Mouse (Mus musculus) CH12.LX (cell line): ENCODE results near the gene Ccdc38. TPM values are rescaled to one million over a fixed set of nuclear protein-coding genes. Genes with fewer than 3 reads are reported as not detected.

Experiments used
- DNase-seq: peaks from one replicate; pipeline ENCODE4 v3.0.0-alpha.2; 2013; ENCODE audit errors: extremely low read depth
- H3K27ac ChIP-seq: 2 replicates; pipeline ENCODE4 v1.5.1; 2012; ENCODE audit warnings: low read depth, mild to moderate bottlenecking, control low read depth, moderate library complexity; ENCODE audit not compliant: insufficient read depth
- H3K27me3 ChIP-seq: replicated peaks from 2 replicates; pipeline ENCODE3; 2012; ENCODE audit warnings: inconsistent platforms
- H3K36me3 ChIP-seq, 2 experiments: replicated peaks in 1 of 2; 2 replicates each; pipeline versions ENCODE3 to v1.6.1; 2012; ENCODE audit warnings: inconsistent platforms in 1 of 2, low read length in 1 of 2, mild to moderate bottlenecking in 1 of 2, mixed read lengths in 1 of 2, moderate library complexity in 1 of 2; ENCODE audit not compliant: control insufficient read depth in 1 of 2, insufficient read depth in 1 of 2
- H3K4me1 ChIP-seq, 2 experiments: 2 replicates each; pipeline ENCODE4 v1.6.1; 2012; ENCODE audit warnings: inconsistent platforms in 1 of 2, moderate library complexity in 1 of 2; ENCODE audit not compliant: insufficient read depth in 2 of 2, control insufficient read depth in 1 of 2
- H3K4me2 ChIP-seq: 2 replicates; pipeline ENCODE4 v1.6.1; 2012; ENCODE audit warnings: low read depth, mild to moderate bottlenecking, control low read depth; ENCODE audit not compliant: poor library complexity, insufficient read depth, severe bottlenecking
- H3K4me3 ChIP-seq, 3 experiments: fragments of 150-350 bp in 1 of 3; sonication (generic) in 1 of 3; replicated peaks in 1 of 3; 2 replicates each; pipeline versions ENCODE3 to v1.5.1; 2011 to 2012; ENCODE audit warnings: low read depth in 2 of 3, low read length in 2 of 3, mild to moderate bottlenecking in 2 of 3, moderate library complexity in 2 of 3, control low read depth in 1 of 3, improper control_type of control experiment in 1 of 3, inconsistent platforms in 1 of 3, mixed read lengths in 1 of 3; ENCODE audit not compliant: poor library complexity in 1 of 3
- H3K79me2 ChIP-seq: replicated peaks from 2 replicates; pipeline ENCODE4 v1.6.1; 2012; ENCODE audit warnings: mild to moderate bottlenecking, moderate library complexity; ENCODE audit not compliant: control insufficient read depth, poor library complexity, insufficient read depth, severe bottlenecking; ENCODE audit errors: extremely low read depth
- H3K9ac ChIP-seq: 2 replicates; pipeline ENCODE4 v1.6.1; 2012; ENCODE audit warnings: low read depth, mild to moderate bottlenecking, control low read depth, moderate library complexity; ENCODE audit not compliant: insufficient read depth
- H3K9me3 ChIP-seq: replicated peaks from 2 replicates; pipeline ENCODE3; 2012; ENCODE audit warnings: low read length, inconsistent platforms, mixed read lengths
- BHLHE40 ChIP-seq: IDR thresholded peaks from 2 replicates; pipeline ENCODE4 v1.6.1; 2011; ENCODE audit warnings: mild to moderate bottlenecking, low read depth, low read length, improper control_type of control experiment
- CHD1 ChIP-seq: IDR thresholded peaks from 2 replicates; pipeline ENCODE4 v1.6.1; 2012; ENCODE audit warnings: low read depth, low read length, improper control_type of control experiment, inconsistent platforms
- CHD2 ChIP-seq: IDR thresholded peaks from 2 replicates; pipeline ENCODE4 v1.6.1; 2011; ENCODE audit warnings: low read length, improper control_type of control experiment
- E2F4 ChIP-seq: IDR thresholded peaks from 2 replicates; pipeline ENCODE4 v1.6.1; 2011; ENCODE audit warnings: low read depth, low read length, improper control_type of control experiment; ENCODE audit not compliant: insufficient replicate concordance
- ELF1 ChIP-seq: IDR thresholded peaks from 2 replicates; pipeline ENCODE4 v1.6.1; 2014; ENCODE audit warnings: low read depth, mild to moderate bottlenecking, inconsistent platforms, low read length, improper control_type of control experiment
- ETS1 ChIP-seq: conservative IDR thresholded peaks from 2 replicates; pipeline ENCODE4 v1.6.1; 2012; ENCODE audit warnings: low read depth, mild to moderate bottlenecking, inconsistent platforms, low read length, improper control_type of control experiment, moderate library complexity
- HCFC1 ChIP-seq: IDR thresholded peaks from 2 replicates; pipeline ENCODE4 v1.6.1; 2012; ENCODE audit warnings: low read depth, mild to moderate bottlenecking, inconsistent platforms, low read length, improper control_type of control experiment
- JUND ChIP-seq: conservative IDR thresholded peaks from 2 replicates; pipeline ENCODE4 v1.6.1; 2011; ENCODE audit warnings: low read depth, low read length, improper control_type of control experiment
- MAFK ChIP-seq: IDR thresholded peaks from 2 replicates; pipeline ENCODE4 v1.6.1; 2011; ENCODE audit warnings: low read length, improper control_type of control experiment; ENCODE audit not compliant: insufficient replicate concordance
- MAX ChIP-seq: IDR thresholded peaks from 2 replicates; pipeline ENCODE4 v1.6.1; 2011; ENCODE audit warnings: low read length, improper control_type of control experiment
- MAZ ChIP-seq: IDR thresholded peaks from 2 replicates; pipeline ENCODE4 v1.6.1; 2012; ENCODE audit warnings: low read depth, mild to moderate bottlenecking, inconsistent platforms, low read length, improper control_type of control experiment, moderate library complexity
- MXI1 ChIP-seq: IDR thresholded peaks from 2 replicates; pipeline ENCODE4 v1.6.1; 2011; ENCODE audit warnings: mild to moderate bottlenecking, low read depth, low read length, improper control_type of control experiment
- MYC ChIP-seq: IDR thresholded peaks from 2 replicates; pipeline ENCODE4 v1.6.1; 2011; ENCODE audit warnings: low read depth, mild to moderate bottlenecking, improper control_type of control experiment, low read length
- NRF1 ChIP-seq: IDR thresholded peaks from 2 replicates; pipeline ENCODE4 v1.6.1; 2014; ENCODE audit warnings: low read depth, mild to moderate bottlenecking, inconsistent platforms, low read length, improper control_type of control experiment, moderate library complexity
- POLR2A ChIP-seq: IDR thresholded peaks from 2 replicates; pipeline ENCODE4 v1.6.1; 2011; ENCODE audit warnings: low read depth, mild to moderate bottlenecking, improper control_type of control experiment, low read length
- POLR2AphosphoS2 ChIP-seq: IDR thresholded peaks from 2 replicates; pipeline ENCODE4 v1.6.1; 2011; ENCODE audit warnings: low read depth, low read length, improper control_type of control experiment
- RAD21 ChIP-seq: IDR thresholded peaks from 2 replicates; pipeline ENCODE4 v1.6.1; 2011; ENCODE audit warnings: low read depth, mild to moderate bottlenecking, low read length, improper control_type of control experiment, moderate library complexity
- SMC3 ChIP-seq: IDR thresholded peaks from 2 replicates; pipeline ENCODE4 v1.6.1; 2011; ENCODE audit warnings: low read depth, low read length, improper control_type of control experiment
- TBP ChIP-seq: conservative IDR thresholded peaks from 2 replicates; pipeline ENCODE4 v1.6.1; 2011; ENCODE audit warnings: low read depth, low read length, improper control_type of control experiment
- TCF12 ChIP-seq: IDR thresholded peaks from 2 replicates; pipeline ENCODE4 v1.6.1; 2014; ENCODE audit warnings: low read depth, mild to moderate bottlenecking, inconsistent platforms, low read length, improper control_type of control experiment
- UBTF ChIP-seq: IDR thresholded peaks from 2 replicates; pipeline ENCODE4 v1.6.1; 2012; ENCODE audit warnings: low read depth, mild to moderate bottlenecking, inconsistent platforms, low read length, improper control_type of control experiment, moderate library complexity
- USF1 ChIP-seq: IDR thresholded peaks from 2 replicates; pipeline ENCODE4 v1.6.1; 2014; ENCODE audit warnings: low read depth, mild to moderate bottlenecking, inconsistent platforms, low read length, improper control_type of control experiment
- ZC3H11A ChIP-seq: IDR thresholded peaks from 2 replicates; pipeline ENCODE4 v1.6.1; 2012; ENCODE audit warnings: low read depth, mild to moderate bottlenecking, inconsistent platforms, low read length, improper control_type of control experiment
- ZKSCAN1 ChIP-seq: IDR thresholded peaks from 2 replicates; pipeline ENCODE4 v1.6.1; 2012; ENCODE audit warnings: low read depth, inconsistent platforms, low read length, improper control_type of control experiment, borderline replicate concordance
- dilution Hi-C: fragments of 300-500 bp; cut with MboI; formaldehyde crosslinking; loops from 2 replicates; pipeline ENCODE4 v1.14.3; 2020; ENCODE audit warnings: low sequenced_read_pairs; ENCODE audit not compliant: extremely low pct_unique_long_range_greater_than_20kb, extremely low pct_ligation_motif_present
- in situ Hi-C: fragments of 300-500 bp; cut with MboI; formaldehyde crosslinking; loops from 3 replicates; pipeline ENCODE4 v1.14.3; 2019; ENCODE audit warnings: low sequenced_read_pairs, low pct_ligation_motif_present, low pct_unique_long_range_greater_than_20kb, mixed read lengths
- polyA plus RNA-seq: library from polyadenylated mRNA; unstranded; fragments of >175 nt; gene quantifications from 2 replicates; pipeline ENCODE4 v1.2.1, GENCODE M21; 2012; ENCODE audit warnings: low read depth; ENCODE audit not compliant: insufficient read length
- total RNA-seq, 2 experiments: library from RNA; depleted of rRNA; stranded (reverse); fragments of 300-350 nt in 1 of 2; fragments of >200 nt in 1 of 2; gene quantifications; 2 replicates each; pipeline ENCODE4 v1.2.3; 2012 to 2014

Gene Ccdc38
- total and polyA plus RNA-seq, 3 experiments, result 9.2 to 47.3 (median 17.9) TPM

DNA sequence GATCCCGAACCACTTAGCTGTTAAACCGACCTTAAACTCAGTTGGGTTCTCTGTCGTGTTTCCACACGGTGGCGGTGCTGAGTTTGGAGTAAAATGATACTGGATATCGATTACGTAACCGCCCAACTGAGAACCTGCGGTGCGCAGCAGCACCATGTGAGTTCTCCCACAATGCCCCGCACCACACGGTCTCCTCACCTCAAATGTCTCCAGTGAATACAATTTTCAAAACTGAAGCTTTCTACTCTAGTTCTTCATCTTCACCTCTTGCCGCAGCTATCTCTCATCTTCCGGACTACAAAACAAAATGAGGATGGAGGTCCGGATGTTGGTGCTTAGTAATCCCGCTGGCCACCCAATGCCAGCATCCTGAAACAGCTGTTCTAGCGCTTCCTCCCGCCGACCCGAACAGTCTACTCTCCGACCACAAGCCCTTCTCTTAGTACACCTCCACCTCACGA is 53.6 kb downstream of the Ccdc38 start (continued):
- 0 out of 2 replicates have a peak, but pooled peaks have one; percentile 38 for TF ChIP-seq BHLHE40
- peak; percentile 63 for TF ChIP-seq POLR2A
- 0 out of 2 replicates have a peak, but pooled peaks have one; percentile 58 for TF ChIP-seq MXI1
- no peak for TF ChIP-seq E2F4
- peak; percentile 53; the same call in 1 of the 2 replicates for TF ChIP-seq ETS1
- peak; percentile 71; the same call in 1 of the 2 replicates for TF ChIP-seq TBP
- TF ChIP-seq RAD21, result peak; percentile 68
- TF ChIP-seq UBTF, result no peak
- TF ChIP-seq USF1, result peak; percentile 11; the same call in 1 of the 2 replicates
- no peak for TF ChIP-seq CHD1
- TF ChIP-seq ZKSCAN1, result no peak
- no peak for TF ChIP-seq CHD2
- TF ChIP-seq, all 38 proteins: peak for 18

GRCm38 (mm10) chr10:93595831-93596230 is 55.4 kb downstream of the Ccdc38 start:
- Histone ChIP-seq H3K4me3 (no peak overlapping the region), H3K27me3 (no peaks in the 10 kb centered on the region), H3K36me3 (no peaks in the 10 kb centered on the region), H3K79me2 (no peaks in the 10 kb centered on the region), H3K9ac (no peak overlapping the region), H3K9me3 (no peaks in the 10 kb centered on the region), H3K4me1 (peaks cover 5 to 7% of the 10 kb centered on the region in 2 experiments; a peak in 3 of 4 replicates), H3K4me2 (no peak overlapping the region), H3K27ac (no peak overlapping the region)
- no peak for TF ChIP-seq TCF12
- TF ChIP-seq ETS1, result no peak
- TF ChIP-seq POLR2AphosphoS2, result no peak
- no peak for TF ChIP-seq ZKSCAN1
- TF ChIP-seq MAFK, result no peak
- TF ChIP-seq NRF1, result no peak
- no peak for TF ChIP-seq ZC3H11A
- TF ChIP-seq CHD1, result no peak
- TF ChIP-seq MAZ, result no peak
- TF ChIP-seq E2F4, result no peak
- TF ChIP-seq USF1, result no peak
- DNase-seq, result no peak
- in situ Hi-C loops, result loop anchor here (25.0 kb wide), 1 partner anchor 534 kb away; no protein-coding TSS in a partner anchor
- dilution Hi-C loops, result no loop called here

- no peak overlapping the region for H3K4me3 ChIP-seq
- H3K79me2 ChIP-seq, result no peaks in the 10 kb centered on the region
- no peak overlapping the region for H3K27ac ChIP-seq
- no peak overlapping the region for H3K9ac ChIP-seq
- no peak for DNase-seq
- TF ChIP-seq ETS1 (no peak), POLR2A (no peak), UBTF (no peak), HCFC1 (no peak), JUND (no peak), ELF1 (no peak), SMC3 (no peak), MAX (no peak), CHD2 (no peak), MYC (no peak), ZC3H11A (no peak)
- dilution Hi-C loops, result no loop called here
- in situ Hi-C loops, result loop anchor here (25.0 kb wide), 1 partner anchor 534 kb away; no protein-coding TSS in a partner anchor
- H3K4me2 ChIP-seq, result no peak overlapping the region
- no peaks in the 10 kb centered on the region for H3K9me3 ChIP-seq
- no peaks in the 10 kb centered on the region for H3K27me3 ChIP-seq
- peaks cover 5 to 7% of the 10 kb centered on the region in 2 experiments; a peak in 3 of 4 replicates for H3K4me1 ChIP-seq
- no peaks in the 10 kb centered on the region for H3K36me3 ChIP-seq
These were observed 56.2 kb downstream of the Ccdc38 start for GRCm38 (mm10) chr10:93596641-93597040.
